Mouse (Mus musculus) natural killer cell, adult 2 months (primary cell): Measurements from ENCODE around the gene Ptgir.
"Not testable (repeated sequence)": the region's sequence is repeated elsewhere in the genome, so short reads cannot be mapped to it uniquely, and the experiment has no call there.

ENCODE experiments used
- DNase-seq, 2 experiments: peaks; one replicate each; pipeline ENCODE4 v3.0.0; 2022; ENCODE audit warnings: low spot score in 2 of 2

Gene Ptgir

GRCm38 (mm10) chr7:16940292-16940691 lies 34.0 kb downstream of the Ptgir start:
- no peak for DNase-seq

DNA sequence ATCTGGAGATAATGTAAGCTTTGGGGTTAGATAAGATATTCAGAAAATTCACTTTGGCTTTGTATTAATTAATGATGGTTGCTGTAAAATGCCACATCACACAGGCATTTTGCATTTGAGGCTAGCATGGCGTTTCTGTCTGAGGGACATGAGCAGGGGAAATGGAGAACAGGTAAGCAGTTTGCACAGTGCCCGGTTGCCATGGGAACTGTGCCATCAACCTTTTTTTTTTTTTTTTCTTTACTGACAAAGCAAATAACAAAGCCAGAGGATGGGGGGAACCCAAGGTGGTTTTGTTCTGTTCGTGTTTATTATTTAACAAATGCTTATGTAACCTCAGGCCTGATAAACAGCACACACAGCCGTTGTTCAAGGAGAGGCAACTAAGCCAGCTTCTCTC lies 36.6 kb downstream of the Ptgir start:
- DNase-seq: no peak

DNA sequence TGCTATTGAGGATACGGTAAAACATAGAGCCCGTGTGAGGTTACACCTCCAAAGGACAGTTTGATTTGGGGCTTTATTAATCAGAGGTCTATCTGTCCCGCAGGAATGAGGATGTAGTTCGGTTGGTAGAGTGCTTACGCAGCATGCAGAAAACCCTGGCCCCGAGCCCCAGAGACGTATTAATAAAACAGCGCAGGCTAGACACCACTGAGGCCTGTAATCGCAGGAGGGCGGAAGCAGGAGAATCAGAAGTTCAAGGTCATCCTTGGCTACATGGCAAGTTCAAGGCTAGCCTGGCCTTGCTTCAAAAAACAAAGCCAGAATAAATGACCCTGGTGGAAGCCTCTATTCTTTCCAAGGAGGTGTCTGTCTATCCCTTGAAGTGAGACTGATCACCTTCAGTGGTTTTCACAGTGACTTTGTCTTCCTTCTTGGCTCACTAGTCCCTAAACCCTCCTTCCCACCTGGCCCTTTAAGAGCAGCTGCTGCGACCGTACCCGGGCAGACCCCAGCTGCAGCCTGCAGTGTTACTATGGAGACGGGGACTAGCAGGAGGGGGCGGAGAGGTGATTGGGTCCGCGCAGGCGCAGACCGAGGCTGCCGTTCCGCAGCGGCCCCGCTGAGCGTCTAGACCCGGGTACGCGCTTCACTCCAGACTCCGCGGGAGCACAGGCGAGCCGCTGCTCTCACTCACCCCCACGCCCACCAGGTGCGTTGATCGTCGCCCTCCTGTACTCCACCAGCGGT lies 37.9 kb downstream of the Ptgir start, which contains the start of gene Pnmal2:
TSS of gene Pnmal2 (plus strand) at position 622 of the 747 bp plus-strand sequence.
- peak in 1 of 2 experiments; percentile 48 for DNase-seq

GRCm38 (mm10) chr7:16944808-16945315 lies 38.6 kb downstream of the Ptgir start:
- DNase-seq: no peak

DNA sequence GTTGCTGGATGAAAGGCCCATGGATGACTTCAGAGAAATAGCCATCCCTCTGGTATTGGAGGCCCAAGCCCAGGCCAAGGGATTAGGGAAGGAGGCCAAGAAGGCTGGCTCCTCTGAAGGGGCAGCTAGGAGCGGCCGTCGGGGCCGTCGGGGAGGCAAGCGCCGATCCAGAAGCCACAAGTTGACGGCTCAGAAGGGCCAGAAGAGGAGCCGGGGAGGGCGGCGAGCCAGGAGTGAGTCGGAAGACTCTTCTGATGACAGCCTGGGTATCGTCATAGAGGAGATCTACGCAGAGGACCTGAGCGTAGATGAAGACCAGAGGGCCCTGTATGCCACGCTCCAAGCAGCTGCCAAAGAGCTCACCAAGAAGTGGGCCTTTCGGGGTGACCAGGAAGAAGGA lies 39.1 kb downstream of the Ptgir start:
- DNase-seq: no peak

GRCm38 (mm10) chr7:16946441-16947348 lies 40.4 kb downstream of the Ptgir start:
- DNase-seq: no peak

GRCm38 (mm10) chr7:16947349-16947895 lies 41.1 kb downstream of the Ptgir start:
- DNase-seq: no peak

DNA sequence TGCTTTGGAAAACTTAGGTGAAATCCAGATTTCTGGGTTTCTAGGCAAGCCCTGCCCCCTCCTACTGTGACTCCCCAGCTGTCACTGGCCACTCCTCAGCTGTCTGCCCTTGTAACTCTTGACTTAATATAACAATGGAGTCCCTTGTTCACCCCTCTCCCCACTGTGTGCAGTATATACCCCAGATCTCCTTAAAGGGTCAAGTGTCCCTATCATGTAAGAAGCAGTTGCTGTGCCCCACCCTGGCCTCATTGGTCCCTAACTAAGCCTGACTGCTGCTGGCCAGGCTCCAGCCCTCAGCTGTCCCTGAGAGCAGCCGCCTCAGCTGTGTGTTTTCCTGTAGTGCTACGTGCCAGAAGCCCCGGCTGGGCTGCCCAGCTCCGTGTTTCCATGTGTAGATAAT lies 41.7 kb downstream of the Ptgir start:
- no peak for DNase-seq

- no peak for DNase-seq
These were observed 42.7 kb downstream of the Ptgir start for GRCm38 (mm10) chr7:16948923-16949458.

DNA sequence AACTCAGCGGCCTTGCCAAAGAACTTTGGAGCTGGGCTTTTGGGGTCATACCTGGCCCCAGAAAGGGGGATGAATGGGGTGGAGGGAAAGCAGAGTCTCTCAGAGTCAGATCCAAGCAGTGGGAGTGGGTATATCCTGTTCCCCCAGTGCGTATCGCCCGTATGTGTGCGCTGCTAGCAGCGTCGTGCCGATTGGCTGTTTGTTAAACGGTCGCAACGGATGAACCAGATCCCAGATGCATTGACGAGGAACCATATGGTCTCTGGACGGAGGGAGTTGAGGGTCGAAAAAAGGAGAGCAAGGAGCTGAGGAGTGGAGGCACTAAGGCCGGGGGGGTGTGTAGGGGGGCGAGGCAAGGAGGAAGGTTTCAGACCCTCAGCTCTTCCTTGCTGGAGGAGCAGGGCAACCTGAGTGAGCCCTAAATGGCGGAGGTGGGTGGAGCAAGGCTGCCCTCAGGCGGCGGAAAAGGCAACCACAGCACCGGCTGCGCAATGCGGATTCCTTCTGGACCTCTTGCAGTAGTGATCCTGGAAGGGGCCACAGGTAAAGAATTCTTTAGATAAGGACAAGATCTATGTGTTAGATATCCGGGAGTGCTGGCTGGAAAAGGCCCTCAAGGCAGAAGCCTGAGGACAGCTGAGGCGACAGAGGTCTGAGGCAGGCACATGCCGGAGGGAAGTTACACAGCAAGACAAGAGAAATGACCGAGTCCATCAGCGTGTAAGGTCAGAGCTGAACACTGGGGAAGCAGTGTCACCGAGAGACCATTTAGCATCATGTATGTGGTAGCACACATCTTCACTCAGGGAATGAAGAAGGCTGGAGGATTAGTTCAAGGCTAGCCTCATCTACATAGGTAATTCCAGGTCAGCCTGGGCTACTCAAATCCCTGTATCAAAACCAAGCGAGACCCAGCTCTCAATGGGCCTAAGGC lies 43.9 kb downstream of the Ptgir start:
- DNase-seq: peak in 1 of 2 experiments; percentile 51

- peak; percentile 63 to 78 for DNase-seq
These were observed 44.8 kb downstream of the Ptgir start for GRCm38 (mm10) chr7:16950861-16951635.

DNA sequence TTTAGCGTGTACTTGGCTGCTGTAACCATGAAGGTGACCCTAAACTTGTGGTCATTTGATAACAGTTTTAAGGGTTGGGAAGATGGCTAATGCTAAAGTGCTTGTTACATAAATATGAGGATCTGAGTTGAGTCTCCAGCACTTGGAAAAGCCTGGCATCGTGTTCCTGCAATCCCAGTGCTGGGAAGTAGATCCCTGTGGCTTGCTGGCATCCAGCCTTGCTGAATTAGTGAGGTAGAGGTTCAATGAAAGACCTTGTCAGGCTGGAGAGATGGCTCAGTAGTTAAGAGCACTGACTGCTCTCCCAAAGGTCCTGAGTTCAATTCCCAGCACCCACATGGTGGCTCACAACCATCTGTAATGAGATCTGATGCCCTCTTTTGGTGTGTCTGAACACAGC lies 47.5 kb downstream of the Ptgir start:
- not testable (repeated sequence) for DNase-seq

DNA sequence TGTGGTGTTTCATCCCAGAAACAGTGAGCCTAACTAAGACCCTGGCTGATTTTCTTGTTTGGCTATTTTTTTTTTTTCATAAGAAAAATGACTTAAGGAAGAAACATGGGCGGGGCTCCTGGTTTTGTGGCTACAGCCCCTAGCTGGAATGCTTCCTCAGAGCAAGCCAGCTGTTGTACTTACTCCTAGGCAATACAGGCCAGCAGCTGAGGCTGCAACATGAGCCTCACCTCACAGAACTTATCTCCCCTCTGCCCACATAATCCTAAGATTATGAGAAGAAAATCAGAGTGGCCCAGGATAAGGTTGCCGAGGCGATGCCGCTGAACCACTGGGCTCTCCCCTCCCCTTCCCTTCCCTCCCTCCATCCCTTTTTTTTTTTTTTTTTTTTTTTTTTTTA lies 49.4 kb downstream of the Ptgir start:
- DNase-seq: no peak

- no peak for DNase-seq
These were observed 50.3 kb downstream of the Ptgir start for GRCm38 (mm10) chr7:16956410-16957265.

- DNase-seq: no peak
These were observed 53.4 kb downstream of the Ptgir start, which contains the start of gene Pnmal1 for GRCm38 (mm10) chr7:16959539-16960187. TSS of gene Pnmal1 (plus strand) at chr7:16959679.
